Comparison of ENCODE assay signal across 7 mouse cellular contexts in genomic region chr9:48837181-48837580, GRCm38 (mm10). TPM values are rescaled to one million over a fixed set of nuclear protein-coding genes. Genes with fewer than 3 reads are reported as not detected.
DNase-seq lines count a peak whose midpoint lies in the region; ATAC-seq and TF ChIP-seq lines count a peak whose summit lies in the region.

No protein-coding gene starts in this region.

- dilution Hi-C loops in CH12.LX (cut with MboI; ENCODE audit: extremely low pct_ligation_motif_present, extremely low pct_unique_long_range_greater_than_20kb, low sequenced_read_pairs): no loop called here

- ATAC-seq in intestine, embryonic 16.5 days: no peak
- no peak for ATAC-seq in erythroblast, adult 5-6 weeks (replicated peaks; ENCODE audit: low FRiP score, poor library complexity, severe bottlenecking)

- peak; percentile 7; the same call in 1 of the 2 replicates for TF ChIP-seq RAD21 in CH12.LX (IDR thresholded peaks at IDR 0.05; ENCODE audit: low read depth, low read length)

- no peaks in the 10 kb centered on the region for H3K36me3 ChIP-seq in CH12.LX (replicated peaks in 1 of 2; ENCODE audit: control insufficient read depth in 1 of 2, insufficient read depth in 1 of 2, low read length in 1 of 2)
- H3K36me3 ChIP-seq in intestine, embryonic 16.5 days (ENCODE audit: control insufficient read depth, insufficient read depth, low read length): no peaks in the 10 kb centered on the region

- H3K4me2 ChIP-seq in CH12.LX (ENCODE audit: insufficient read depth, low read depth, poor library complexity, severe bottlenecking): no peak overlapping the region
- peak overlapping the region; percentile 97; the same call in 1 of the 2 replicates for H3K4me2 ChIP-seq in intestine, embryonic 16.5 days (ENCODE audit: low read depth, low read length)

- H3K27me3 ChIP-seq in CH12.LX (replicated peaks): no peaks in the 10 kb centered on the region
- H3K27me3 ChIP-seq in intestine, embryonic 16.5 days (replicated peaks; ENCODE audit: control insufficient read depth, insufficient read depth, low read length): peaks cover 35% of the 10 kb centered on the region

- H3K9me3 ChIP-seq in CH12.LX (replicated peaks; ENCODE audit: low read length): peaks cover 20% of the 10 kb centered on the region
- no peaks in the 10 kb centered on the region for H3K9me3 ChIP-seq in intestine, embryonic 16.5 days (ENCODE audit: control insufficient read depth, low read length)

- in situ Hi-C loops in CH12.LX (cut with MboI; ENCODE audit: low pct_ligation_motif_present, low pct_unique_long_range_greater_than_20kb, low sequenced_read_pairs): no loop called here

- H3K4me1 ChIP-seq in CH12.LX (ENCODE audit: control insufficient read depth in 1 of 2, insufficient read depth in 2 of 2): no peaks in the 10 kb centered on the region
- peaks cover 16% of the 10 kb centered on the region for H3K4me1 ChIP-seq in intestine, embryonic 16.5 days (ENCODE audit: control insufficient read depth, insufficient read depth, low read length)

- no peak for TF ChIP-seq POLR2A in CH12.LX (IDR thresholded peaks at IDR 0.05; ENCODE audit: low read depth, low read length)

- H3K4me3 ChIP-seq in CH12.LX (replicated peaks in 1 of 3; ENCODE audit: low read depth in 2 of 3, low read length in 2 of 3, poor library complexity in 1 of 3): no peak overlapping the region
- H3K4me3 ChIP-seq in gastrocnemius, adult 2 months: peak overlapping the region; percentile 92
- H3K4me3 ChIP-seq in intestine, embryonic 16.5 days (ENCODE audit: low read length): no peak overlapping the region

- no peak for TF ChIP-seq EP300 in CH12.LX (IDR thresholded peaks at IDR 0.05; ENCODE audit: low read length)

- intact Hi-C loops in gastrocnemius, adult 2 months (cut with DNase I): loop anchor here (2.0 kb wide), 1 partner anchor 96 kb away; no protein-coding TSS in a partner anchor

- H3K79me2 ChIP-seq in CH12.LX (replicated peaks; ENCODE audit: control insufficient read depth, extremely low read depth, insufficient read depth, poor library complexity, severe bottlenecking): no peaks in the 10 kb centered on the region

- no peak overlapping the region for H3K9ac ChIP-seq in CH12.LX (ENCODE audit: insufficient read depth, low read depth)
- H3K9ac ChIP-seq in intestine, embryonic 16.5 days (ENCODE audit: low read depth, low read length): no peak overlapping the region

- TF ChIP-seq CTCF in CH12.LX (conservative IDR thresholded peaks at IDR 0.05 in 1 of 2, IDR thresholded peaks at IDR 0.05 in 1 of 2; ENCODE audit: low read depth in 2 of 2, low read length in 2 of 2): no peak
- TF ChIP-seq CTCF in gastrocnemius, adult 2 months (IDR thresholded peaks at IDR 0.05): peak; percentile 56

- no peak for DNase-seq in CH12.LX (ENCODE audit: extremely low read depth)
- peak; percentile 29 to 48 for DNase-seq in cerebellum, adult 18-20 months
- DNase-seq in gastrocnemius, adult 2 months: peak; percentile 72
- peak; percentile 56 for DNase-seq in lung, postnatal 14 days
- DNase-seq in urinary bladder, postnatal 36 days (ENCODE audit: low spot score in 2 of 2): no peak

- 17% methylated on average over 14 of the region's 14 CpGs for WGBS in intestine, embryonic 16.5 days

- H3K27ac ChIP-seq in CH12.LX (ENCODE audit: insufficient read depth, low read depth): no peak overlapping the region
- H3K27ac ChIP-seq in gastrocnemius, adult 2 months: peak overlapping the region; percentile 99
- H3K27ac ChIP-seq in intestine, embryonic 16.5 days (ENCODE audit: low read length): no peak overlapping the region

TF ChIP-seq in CH12.LX, 34 proteins besides CTCF, POLR2A, EP300 and RAD21:
- TF ChIP-seq TBP (conservative IDR thresholded peaks at IDR 0.05; ENCODE audit: low read depth, low read length) (no peak), MEF2A (IDR thresholded peaks at IDR 0.05; ENCODE audit: borderline replicate concordance, low read depth, low read length) (no peak), ZNF384 (IDR thresholded peaks at IDR 0.05; ENCODE audit: low read depth, low read length) (no peak), KAT2A (IDR thresholded peaks at IDR 0.05; ENCODE audit: insufficient replicate concordance, low read length) (no peak), E2F4 (IDR thresholded peaks at IDR 0.05; ENCODE audit: insufficient replicate concordance, low read depth, low read length) (no peak), MXI1 (IDR thresholded peaks at IDR 0.05; ENCODE audit: low read depth, low read length) (no peak), BHLHE40 (IDR thresholded peaks at IDR 0.05; ENCODE audit: low read depth, low read length) (no peak)

RNA-seq across cellular contexts. Expression of gene Zbtb16, which starts 1.2 kb away (rescaled TPM):
- total RNA-seq in CH12.LX (2012; rRNA removed): 1.7 and 3.0 TPM in 2 replicates
- total RNA-seq in CH12.LX (2014; rRNA removed): 0.34 TPM in 2 replicates
- 0.90 and 1.0 TPM in 2 replicates for polyA plus RNA-seq in CH12.LX (2012; ENCODE audit: insufficient read length, low read depth)
- total RNA-seq in gastrocnemius, adult 2 months (2021): 100 to 1,000 TPM; 163 to 166 TPM
- polyA plus RNA-seq in intestine, embryonic 16.5 days (2015; fragmentation: Nextera tagmentation; extraction: Ambion mirVana): 1.9 and 2.4 TPM in 2 replicates
- total RNA-seq in erythroblast, adult 5-6 weeks (2015; ENCODE audit: low replicate concordance): 1.7 and 2.9 TPM in 2 replicates
- total RNA-seq in erythroblast, adult 5-6 weeks (2017; ENCODE audit: low replicate concordance): 0.77 and 1.8 TPM in 2 replicates

Comparison
In these comparisons a context has a peak if more than half of its experiments do, and no peak if none do; other contexts are left out.
1. DNase-seq: peak in cerebellum, adult 18-20 months (2 of 2), gastrocnemius, adult 2 months (single experiment) and lung, postnatal 14 days (single experiment); none in CH12.LX (single experiment) and urinary bladder, postnatal 36 days (0 of 2).
2. RNA of gene Zbtb16, which starts 1.2 kb away (total RNA-seq): 163 to 166 TPM in gastrocnemius, adult 2 months; 0.34 to 3.0 TPM in CH12.LX and 0.77 to 2.9 TPM in erythroblast, adult 5-6 weeks; every median in the first group is over 10 times any median in the second.